Mouse (Mus musculus) G1E-ER4 (cell line): Measurements from ENCODE around the gene Aup1. TPM values are rescaled to one million over a fixed set of nuclear protein-coding genes. Genes with fewer than 3 reads are reported as not detected.

Experiments
- GATA1 ChIP-seq: IDR thresholded peaks from one replicate; pipeline ENCODE4 v1.8.0; 2012; ENCODE audit warnings: low read length, inconsistent platforms
- polyA plus RNA-seq: library from polyadenylated mRNA; stranded (reverse); fragments of >175 nt; gene quantifications from 2 replicates; pipeline ENCODE4 v1.2.3, GENCODE M21; 2012

Aup1 gene
- 1,009 and 1,196 TPM in 2 replicates for polyA plus RNA-seq

DNA sequence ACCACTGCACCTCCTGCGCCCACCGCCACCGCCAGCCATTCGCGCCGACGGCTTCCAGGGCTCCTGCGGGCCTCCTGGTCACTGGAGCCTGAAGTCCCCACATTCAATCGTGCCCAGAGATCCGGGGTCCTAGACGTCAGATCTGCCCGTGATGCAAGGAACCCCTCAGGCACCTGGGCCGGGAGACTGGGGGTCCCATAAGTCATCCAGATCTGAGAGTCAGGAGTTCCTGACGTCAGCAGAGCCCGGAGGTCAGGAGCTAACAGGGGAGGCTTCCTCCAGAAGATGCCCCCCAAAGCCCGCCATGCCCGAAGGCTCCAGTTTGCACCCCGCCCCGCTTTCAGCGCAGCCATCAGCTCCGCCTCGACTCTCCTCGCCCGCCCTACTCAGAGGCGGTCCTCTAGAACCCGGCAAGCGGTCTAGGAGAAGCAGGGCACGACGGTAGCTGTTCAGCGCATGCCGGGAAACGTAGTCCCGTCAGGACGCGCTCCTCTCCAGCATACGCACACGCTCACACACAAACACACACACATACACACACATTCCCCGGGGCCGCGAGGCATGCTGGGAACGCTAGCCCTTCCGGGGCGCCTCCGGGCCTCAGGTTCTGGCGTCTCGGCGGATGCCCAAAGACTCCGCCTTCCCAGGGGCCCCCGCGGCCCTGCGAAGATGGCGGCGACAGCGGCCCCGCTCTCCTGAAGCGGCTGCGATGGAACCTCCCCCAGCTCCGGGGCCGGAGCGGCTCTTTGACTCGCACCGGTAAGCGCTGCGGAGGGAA is at the start of gene Aup1:
Gene Aup1 (plus strand): TSS at position 448 of the 778 bp plus-strand sequence.
- TF ChIP-seq GATA1, result no peak

- TF ChIP-seq GATA1, result no peak
Observed at GRCm38 (mm10) chr6:83004872-83005271, 49.4 kb upstream of the Aup1 start.

DNA sequence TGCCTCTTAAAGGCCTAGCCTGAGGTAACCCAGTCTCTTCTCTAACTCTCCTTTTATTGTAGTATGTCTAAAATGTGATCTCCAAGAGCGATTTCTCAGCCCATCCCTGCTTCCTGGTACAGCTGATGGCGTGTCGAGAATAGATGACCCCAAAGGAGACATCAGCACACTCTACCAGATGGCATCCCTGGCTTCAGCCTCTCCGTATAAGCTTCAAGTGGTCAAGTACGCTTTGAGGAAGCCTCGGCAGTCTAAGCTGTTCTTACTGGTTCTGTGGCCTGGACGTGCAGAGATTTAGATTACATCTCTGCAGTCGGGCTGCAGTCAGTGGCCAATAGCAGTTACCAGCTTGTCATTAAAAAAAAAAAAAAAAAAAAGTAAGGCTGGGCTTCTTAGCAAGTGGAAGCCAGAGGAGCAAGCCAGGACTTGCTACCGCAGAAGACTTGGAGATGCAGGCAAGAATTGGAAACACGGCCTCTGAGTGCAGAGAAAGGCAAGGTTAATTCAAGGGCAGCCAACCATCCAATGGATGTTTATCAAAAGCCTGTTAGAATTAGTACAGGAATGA is 48.8 kb upstream of the Aup1 start:
- TF ChIP-seq GATA1, result no peak

DNA sequence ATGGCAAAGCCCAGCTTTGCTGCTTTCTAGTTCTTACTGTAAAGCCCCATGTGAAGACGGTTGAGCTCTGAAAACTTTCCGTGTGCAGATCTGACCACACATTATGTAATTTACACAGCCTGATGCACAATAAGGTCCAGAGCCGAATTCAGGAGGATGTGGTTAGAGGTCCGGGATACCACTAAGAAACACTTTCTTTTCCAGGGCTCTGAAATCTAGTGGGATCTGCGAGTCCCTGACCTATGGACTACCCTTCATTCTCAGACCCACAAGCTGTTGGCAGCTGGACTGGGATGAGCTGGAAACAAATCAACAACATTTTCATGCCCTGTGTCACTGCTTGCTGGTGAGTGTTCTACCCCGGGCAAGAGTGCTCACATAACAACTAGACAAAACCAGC is 48.2 kb upstream of the Aup1 start:
- no peak for TF ChIP-seq GATA1

DNA sequence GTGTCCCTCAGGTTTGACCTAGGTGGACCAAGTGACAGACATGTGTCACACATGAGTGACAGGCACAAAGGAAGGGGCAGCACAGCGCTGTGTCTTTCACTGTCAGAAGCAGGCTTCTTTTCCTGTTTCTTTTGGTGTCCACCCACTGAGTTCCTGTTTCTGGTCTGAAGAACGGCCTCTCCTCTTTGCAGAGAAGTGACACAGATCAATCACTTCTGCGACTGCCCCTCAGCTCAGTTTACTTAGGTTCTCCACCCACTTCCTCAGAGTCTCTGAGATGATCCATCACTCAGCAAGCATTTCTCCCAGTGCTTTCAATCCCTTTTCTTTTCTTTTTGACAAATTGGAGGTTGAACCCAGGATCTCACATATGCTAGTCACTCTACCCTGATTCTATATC is 45.7 kb upstream of the Aup1 start:
- no peak for TF ChIP-seq GATA1

DNA sequence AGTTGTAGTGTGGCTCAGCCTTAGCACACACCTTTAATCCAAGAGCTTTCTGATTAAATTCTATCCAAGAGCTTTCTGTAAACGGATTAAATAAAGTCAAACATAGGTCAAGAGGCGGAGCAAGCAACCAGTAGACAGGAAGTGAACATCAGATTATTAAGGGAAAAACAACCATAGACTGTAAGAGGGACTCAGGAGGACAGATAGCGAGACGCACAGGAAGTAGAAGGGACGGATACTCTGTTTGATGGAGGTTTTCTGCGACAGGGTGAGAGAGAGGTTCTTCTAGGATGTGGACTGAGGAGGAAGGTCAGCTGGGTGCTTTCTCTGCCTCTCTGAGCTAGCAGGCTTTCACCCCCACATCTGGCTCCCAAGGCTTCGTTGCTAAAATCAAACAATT is 44.3 kb upstream of the Aup1 start:
- no peak for TF ChIP-seq GATA1

GRCm38 (mm10) chr6:83011255-83011654 is 43.1 kb upstream of the Aup1 start:
- TF ChIP-seq GATA1, result no peak

DNA sequence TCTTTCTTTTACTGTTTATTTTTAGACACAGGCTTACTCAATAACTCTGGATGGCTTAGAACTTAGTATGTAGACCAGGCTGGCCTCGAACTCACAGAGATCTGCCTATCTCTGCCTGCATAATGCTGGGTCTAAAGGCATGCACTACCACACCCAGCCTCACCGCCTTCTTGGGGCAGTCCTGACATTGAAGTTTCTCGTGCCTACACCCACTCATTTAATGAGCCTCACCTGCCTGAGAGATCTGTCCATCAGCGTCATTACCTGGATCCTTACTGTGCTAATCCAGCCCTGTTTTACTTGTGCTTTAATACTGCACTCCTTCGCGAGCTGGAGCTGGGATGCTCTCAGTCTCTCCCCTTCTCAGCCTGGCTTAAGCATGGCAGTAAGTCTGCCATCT is 42.6 kb upstream of the Aup1 start:
- TF ChIP-seq GATA1, result no peak

DNA sequence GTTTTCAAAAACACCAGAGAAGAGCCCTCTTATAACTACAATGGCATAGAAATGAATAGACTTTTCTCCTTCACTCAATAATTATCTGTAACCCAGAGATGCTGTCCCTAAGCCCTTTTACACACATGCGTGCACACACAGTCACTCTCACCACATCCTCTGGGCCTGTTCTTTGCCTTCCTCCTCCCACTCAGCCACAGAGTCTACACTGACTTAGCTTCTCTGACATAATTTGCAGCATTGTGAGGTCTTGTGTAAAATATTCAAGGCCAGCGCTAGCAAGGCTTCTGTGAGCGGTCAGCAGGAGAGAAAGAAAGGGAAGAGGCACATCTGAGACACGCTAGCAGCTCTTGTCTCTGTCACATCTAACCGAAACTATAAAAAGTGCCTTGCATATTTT is 40.9 kb upstream of the Aup1 start:
- no peak for TF ChIP-seq GATA1

DNA sequence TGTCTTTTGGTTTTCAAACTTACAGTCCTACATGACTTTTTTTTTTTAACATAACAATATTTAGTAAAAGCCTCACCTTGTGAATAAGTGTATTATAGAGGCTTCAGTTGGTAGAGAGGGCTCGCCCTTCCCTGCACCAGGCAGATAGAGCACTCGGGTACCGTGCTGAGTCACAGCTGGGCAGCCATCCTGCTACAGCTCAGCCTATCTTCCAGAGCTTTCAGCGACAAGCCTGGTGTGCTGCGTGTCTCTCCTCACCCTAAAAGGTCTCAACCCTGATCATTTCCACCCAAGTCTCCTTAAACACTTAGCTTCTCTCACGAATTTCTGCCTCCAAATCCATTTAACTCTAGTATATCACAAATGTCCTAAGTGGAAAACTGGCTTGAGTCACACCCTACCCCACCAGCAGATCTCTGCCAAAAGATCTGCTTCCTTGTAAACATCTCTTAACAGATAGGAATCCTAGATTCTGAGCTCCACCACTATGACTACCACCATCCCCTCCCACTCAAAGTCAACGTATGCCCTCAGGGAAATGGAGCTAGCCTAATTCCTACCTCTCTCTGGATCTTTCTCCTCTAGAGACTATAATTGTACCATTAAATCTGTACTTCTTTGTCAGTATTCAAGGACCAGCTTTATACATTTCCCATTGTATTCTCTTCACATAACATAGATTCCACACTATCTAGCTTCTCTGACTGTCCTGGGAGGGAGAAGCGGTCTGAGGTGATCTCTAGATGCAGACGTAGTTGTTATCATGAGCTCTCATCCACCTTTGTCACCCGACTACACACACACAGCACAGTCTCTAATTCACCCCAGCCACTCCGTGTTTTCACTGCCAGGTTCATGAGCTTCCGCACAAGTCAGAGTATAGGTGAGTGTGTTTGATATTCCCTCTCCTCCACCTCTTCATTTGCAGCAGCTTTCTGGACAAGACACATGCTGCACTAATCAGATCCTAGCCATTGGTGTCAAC is 39.5 kb upstream of the Aup1 start:
- no peak for TF ChIP-seq GATA1

DNA sequence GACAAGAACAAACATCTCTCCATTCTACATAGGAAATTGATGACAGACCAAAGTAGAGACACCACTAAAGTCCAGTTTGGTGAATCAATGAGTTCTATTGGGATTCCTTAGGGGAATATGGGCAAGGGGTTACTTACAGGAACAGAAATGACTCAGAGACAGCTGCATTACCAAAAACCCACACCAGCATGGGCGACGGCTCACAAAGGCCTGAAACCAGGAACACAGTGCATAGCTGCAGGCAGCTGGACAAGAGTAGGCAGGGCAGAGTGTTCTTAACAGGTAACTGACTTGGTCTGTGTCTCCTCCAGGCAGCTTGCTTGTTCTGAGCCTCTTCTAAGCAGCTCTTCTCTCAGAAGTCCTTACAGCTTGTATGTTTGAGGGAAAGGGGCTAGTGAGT is 38.6 kb upstream of the Aup1 start:
- TF ChIP-seq GATA1, result no peak

GRCm38 (mm10) chr6:83017190-83017589 is 37.1 kb upstream of the Aup1 start:
- TF ChIP-seq GATA1, result no peak

GRCm38 (mm10) chr6:83019044-83019443 is 35.3 kb upstream of the Aup1 start:
- TF ChIP-seq GATA1, result no peak

DNA sequence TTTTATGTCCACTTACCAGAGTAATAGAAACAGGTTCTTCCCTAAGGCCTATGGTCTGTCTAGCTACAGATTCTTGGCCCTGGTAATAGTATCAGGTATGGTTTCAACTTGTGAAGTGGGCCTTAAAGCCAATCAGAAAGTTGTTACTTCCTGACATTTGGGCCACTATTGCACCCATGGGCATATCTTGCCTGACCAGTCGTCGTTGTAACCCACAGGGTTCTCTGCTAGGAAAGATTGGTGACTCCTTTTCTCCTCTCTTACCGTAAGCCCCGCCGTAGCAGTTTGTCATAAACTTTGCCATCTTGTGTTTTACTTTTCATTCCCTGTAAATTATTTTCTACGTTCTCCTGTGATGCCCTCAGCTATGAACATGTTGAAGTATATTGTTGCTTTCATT is 34.2 kb upstream of the Aup1 start:
- TF ChIP-seq GATA1, result no peak

DNA sequence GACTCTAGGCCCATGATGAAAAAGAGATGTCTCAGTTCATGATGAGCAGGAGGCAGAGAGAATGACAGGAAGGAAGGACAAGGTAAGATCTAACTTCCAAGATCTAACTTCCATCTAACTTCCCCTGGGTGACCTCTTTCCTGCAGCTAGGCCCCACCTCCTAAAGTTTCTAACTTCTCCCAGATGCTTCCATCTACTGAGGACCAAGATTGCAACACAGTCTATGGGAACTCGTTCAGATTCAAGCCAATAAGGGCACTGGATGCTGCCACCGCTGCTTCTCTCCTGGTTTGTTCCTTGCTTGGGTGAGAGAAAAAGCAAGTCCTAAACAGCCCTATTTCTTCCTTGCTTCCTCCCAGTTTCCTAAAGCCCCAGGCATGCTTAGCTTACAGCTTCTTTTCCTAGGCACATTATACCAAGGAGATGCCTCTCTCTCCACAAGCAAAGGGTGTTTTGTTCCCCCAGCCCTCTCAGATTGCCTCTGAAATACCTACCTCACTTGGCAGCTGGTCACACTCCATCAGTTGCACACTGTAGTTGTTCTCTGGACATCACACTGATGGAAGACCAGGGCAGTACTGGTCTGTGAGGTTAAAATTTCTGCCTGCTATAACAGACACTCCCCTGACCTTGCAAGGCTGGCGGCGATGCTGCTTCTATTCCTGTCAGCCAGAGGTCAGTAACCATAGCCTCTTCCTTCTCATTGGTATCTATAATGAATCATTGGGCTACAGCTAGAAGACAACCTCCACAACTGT is 33.3 kb upstream of the Aup1 start:
- TF ChIP-seq GATA1, result no peak
